Mouse (Mus musculus) erythroblast, embryonic 14.5 days (primary cell): Measurements from ENCODE around the gene Mical3. TPM values are rescaled to one million over a fixed set of nuclear protein-coding genes. Genes with fewer than 3 reads are reported as not detected.

Source experiments
- H3K27me3 ChIP-seq: 2 replicates; pipeline ENCODE4 v1.6.1; 2012; ENCODE audit warnings: inconsistent platforms; ENCODE audit not compliant: control insufficient read depth
- H3K36me3 ChIP-seq: 2 replicates; pipeline ENCODE4 v1.6.1; 2012; ENCODE audit warnings: mild to moderate bottlenecking, inconsistent platforms; ENCODE audit not compliant: control insufficient read depth
- H3K4me1 ChIP-seq: 2 replicates; pipeline ENCODE4 v1.6.1; 2012; ENCODE audit warnings: inconsistent platforms; ENCODE audit not compliant: control insufficient read depth
- H3K4me3 ChIP-seq: replicated peaks from 2 replicates; pipeline ENCODE3; 2012; ENCODE audit warnings: moderate library complexity, mild to moderate bottlenecking, inconsistent platforms
- H3K9me3 ChIP-seq: 2 replicates; pipeline ENCODE4 v1.6.1; 2012; ENCODE audit warnings: low read length, inconsistent platforms, mixed read lengths; ENCODE audit not compliant: control insufficient read depth
- GATA1 ChIP-seq: IDR thresholded peaks from 2 replicates; pipeline ENCODE4 v1.6.1; 2012; ENCODE audit warnings: low read length, inconsistent platforms, mixed read lengths
- TAL1 ChIP-seq: IDR thresholded peaks from 3 replicates; pipeline ENCODE4 v1.6.1; 2012; ENCODE audit warnings: low read length, inconsistent platforms, mixed read lengths
- polyA plus RNA-seq: library from polyadenylated mRNA; stranded (reverse); fragments of >175 nt; gene quantifications from 2 replicates; pipeline ENCODE4 v1.2.3, GENCODE M21; 2012

Gene Mical3
- polyA plus RNA-seq, 1 experiment = 11.0 TPM

- H3K4me3 ChIP-seq = no peak overlapping the region
- H3K9me3 ChIP-seq = no peaks in the 10 kb centered on the region
- no peaks in the 10 kb centered on the region for H3K4me1 ChIP-seq
- H3K36me3 ChIP-seq = peaks cover 97% of the 10 kb centered on the region
- no peaks in the 10 kb centered on the region for H3K27me3 ChIP-seq
- TF ChIP-seq TAL1 (no peak), GATA1 (no peak)
Measured at GRCm38 (mm10) chr6:121002952-121003351, 127.8 kb downstream of the Mical3 start.

- H3K36me3 ChIP-seq = peaks cover 97% of the 10 kb centered on the region
- H3K27me3 ChIP-seq = no peaks in the 10 kb centered on the region
- no peaks in the 10 kb centered on the region for H3K9me3 ChIP-seq
- H3K4me3 ChIP-seq = no peak overlapping the region
- H3K4me1 ChIP-seq = no peaks in the 10 kb centered on the region
- TF ChIP-seq GATA1 = no peak
- no peak for TF ChIP-seq TAL1
Measured at GRCm38 (mm10) chr6:120999860-121000526, 130.8 kb downstream of the Mical3 start.

- Histone ChIP-seq H3K9me3 (no peaks in the 10 kb centered on the region), H3K36me3 (peaks cover 96% of the 10 kb centered on the region), H3K4me1 (no peaks in the 10 kb centered on the region), H3K27me3 (no peaks in the 10 kb centered on the region), H3K4me3 (no peak overlapping the region)
- TF ChIP-seq GATA1 (no peak), TAL1 (no peak)
Measured at GRCm38 (mm10) chr6:120999087-120999486, 131.7 kb downstream of the Mical3 start.

GRCm38 (mm10) chr6:120996607-120997006, 134.2 kb downstream of the Mical3 start:
- TF ChIP-seq TAL1 (no peak), GATA1 (no peak)
- H3K36me3 ChIP-seq = peaks cover 96% of the 10 kb centered on the region
- H3K4me1 ChIP-seq = peaks cover 14% of the 10 kb centered on the region

GRCm38 (mm10) chr6:120995541-120995940, 135.3 kb downstream of the Mical3 start:
- Histone ChIP-seq H3K4me3 (no peak overlapping the region), H3K27me3 (no peaks in the 10 kb centered on the region), H3K9me3 (no peaks in the 10 kb centered on the region), H3K4me1 (peaks cover 24% of the 10 kb centered on the region), H3K36me3 (peaks cover 96% of the 10 kb centered on the region)
- no peak for TF ChIP-seq TAL1
- TF ChIP-seq GATA1 = no peak

More at GRCm38 (mm10) chr6:120996607-120997006, 134.2 kb downstream of the Mical3 start:
- Histone ChIP-seq H3K4me3 (no peak overlapping the region), H3K9me3 (no peaks in the 10 kb centered on the region), H3K27me3 (no peaks in the 10 kb centered on the region)

- Histone ChIP-seq H3K4me1 (peaks cover 38% of the 10 kb centered on the region), H3K4me3 (no peak overlapping the region), H3K27me3 (no peaks in the 10 kb centered on the region), H3K9me3 (no peaks in the 10 kb centered on the region), H3K36me3 (peaks cover 97% of the 10 kb centered on the region)
- TF ChIP-seq TAL1 = no peak
- no peak for TF ChIP-seq GATA1
Measured at GRCm38 (mm10) chr6:120991857-120992256, 138.9 kb downstream of the Mical3 start.

- Histone ChIP-seq H3K36me3 (peaks cover 98% of the 10 kb centered on the region), H3K4me3 (no peak overlapping the region), H3K9me3 (no peaks in the 10 kb centered on the region), H3K4me1 (peaks cover 34% of the 10 kb centered on the region), H3K27me3 (no peaks in the 10 kb centered on the region)
- TF ChIP-seq GATA1 (no peak), TAL1 (no peak)
Measured at GRCm38 (mm10) chr6:120987571-120988084, 143.2 kb downstream of the Mical3 start.

GRCm38 (mm10) chr6:120987164-120987563, 143.6 kb downstream of the Mical3 start:
- no peak for TF ChIP-seq TAL1
- no peak for TF ChIP-seq GATA1
- Histone ChIP-seq H3K27me3 (no peaks in the 10 kb centered on the region), H3K9me3 (no peaks in the 10 kb centered on the region), H3K36me3 (peaks cover 98% of the 10 kb centered on the region), H3K4me3 (no peak overlapping the region), H3K4me1 (peaks cover 30% of the 10 kb centered on the region)

GRCm38 (mm10) chr6:120986172-120986571, 144.6 kb downstream of the Mical3 start:
- peaks cover 20% of the 10 kb centered on the region for H3K4me1 ChIP-seq
- no peaks in the 10 kb centered on the region for H3K9me3 ChIP-seq
- no peak overlapping the region for H3K4me3 ChIP-seq
- no peaks in the 10 kb centered on the region for H3K27me3 ChIP-seq
- TF ChIP-seq TAL1 = no peak
- TF ChIP-seq GATA1 = no peak
- peaks cover 99% of the 10 kb centered on the region for H3K36me3 ChIP-seq
